Mouse (Mus musculus): ENCODE data around the gene Ly6g6c.

- TF ChIP-seq TAL1 (IDR thresholded peaks at IDR 0.05; ENCODE audit: low read length), result no peak
- TF ChIP-seq GATA1 (IDR thresholded peaks at IDR 0.05; ENCODE audit: low read length), result no peak
These were observed 15.1 kb downstream of the Ly6g6c start for GRCm38 (mm10) chr17:35080248-35080647.

Measured in erythroblast, embryonic 14.5 days (primary cell).